Mouse (Mus musculus) adrenal gland (tissue): Measurements from ENCODE around the gene Prune2.

Experiments used
- intact Hi-C: fragments of 180-260 bp; cut with DNase I; formaldehyde crosslinking; loops from one replicate; pipeline ENCODE4 v1.15.1; 2025

Prune2 gene

DNA sequence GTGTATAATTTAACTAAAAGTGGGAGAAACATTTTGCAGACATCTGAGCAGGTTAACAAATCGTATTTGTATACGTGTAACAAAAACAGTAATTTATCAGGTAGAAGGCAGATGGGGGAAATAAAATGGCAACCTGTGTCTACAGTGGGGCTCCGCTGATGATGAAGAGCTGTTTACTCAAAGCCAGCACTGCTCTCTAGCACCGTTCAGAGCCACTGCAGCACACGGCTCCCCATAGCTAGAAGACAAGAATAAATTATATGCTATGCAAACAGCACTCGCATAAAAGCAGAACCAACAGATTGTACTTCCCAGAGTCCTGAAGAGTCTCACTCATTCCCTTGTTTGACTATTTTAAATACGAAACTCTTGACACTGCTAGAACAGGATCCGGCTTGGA is 152.9 kb downstream of the Prune2 start:
- intact Hi-C loops, result no loop called here

DNA sequence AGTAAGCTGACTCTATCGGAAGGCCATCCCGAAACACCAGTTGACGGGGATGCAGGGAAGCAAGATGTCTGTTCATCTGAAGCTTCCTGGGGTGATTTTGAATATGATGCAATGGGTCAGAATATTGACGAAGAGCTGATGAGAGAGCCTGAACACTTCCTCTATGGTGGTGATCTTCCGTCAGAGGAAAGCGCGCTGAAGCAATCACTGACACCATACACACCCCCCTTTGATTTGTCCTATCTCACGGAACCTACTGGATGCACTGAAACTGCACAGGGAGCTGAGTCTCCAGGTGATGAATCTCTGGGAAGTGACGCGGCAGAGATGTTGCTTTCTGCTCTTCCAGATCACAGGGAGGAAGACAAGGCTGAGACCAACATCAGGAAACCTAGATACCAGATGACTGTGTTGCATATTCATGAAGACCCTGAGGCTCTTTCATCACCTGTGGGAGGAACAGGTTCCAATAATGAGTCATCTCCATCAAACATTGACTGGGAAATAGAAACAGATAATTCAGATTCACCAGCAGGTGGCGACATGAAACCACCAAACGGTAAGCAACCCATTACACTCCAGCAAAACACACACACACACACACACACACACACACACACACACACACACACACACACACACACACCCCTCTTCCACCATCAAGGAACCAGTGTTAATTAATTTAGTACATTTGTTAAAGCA is 168.3 kb downstream of the Prune2 start:
- intact Hi-C loops, result loop anchor here (2.0 to 5.0 kb wide), 2 partner anchors 243 to 265 kb away; no protein-coding TSS in a partner anchor

- intact Hi-C loops, result loop anchor here (2.0 kb wide), 1 partner anchor 263 kb away; no protein-coding TSS in a partner anchor
These were observed 169.5 kb downstream of the Prune2 start for GRCm38 (mm10) chr19:17125380-17125779.

- intact Hi-C loops, result no loop called here
These were observed 174.6 kb downstream of the Prune2 start for GRCm38 (mm10) chr19:17130544-17130943.

DNA sequence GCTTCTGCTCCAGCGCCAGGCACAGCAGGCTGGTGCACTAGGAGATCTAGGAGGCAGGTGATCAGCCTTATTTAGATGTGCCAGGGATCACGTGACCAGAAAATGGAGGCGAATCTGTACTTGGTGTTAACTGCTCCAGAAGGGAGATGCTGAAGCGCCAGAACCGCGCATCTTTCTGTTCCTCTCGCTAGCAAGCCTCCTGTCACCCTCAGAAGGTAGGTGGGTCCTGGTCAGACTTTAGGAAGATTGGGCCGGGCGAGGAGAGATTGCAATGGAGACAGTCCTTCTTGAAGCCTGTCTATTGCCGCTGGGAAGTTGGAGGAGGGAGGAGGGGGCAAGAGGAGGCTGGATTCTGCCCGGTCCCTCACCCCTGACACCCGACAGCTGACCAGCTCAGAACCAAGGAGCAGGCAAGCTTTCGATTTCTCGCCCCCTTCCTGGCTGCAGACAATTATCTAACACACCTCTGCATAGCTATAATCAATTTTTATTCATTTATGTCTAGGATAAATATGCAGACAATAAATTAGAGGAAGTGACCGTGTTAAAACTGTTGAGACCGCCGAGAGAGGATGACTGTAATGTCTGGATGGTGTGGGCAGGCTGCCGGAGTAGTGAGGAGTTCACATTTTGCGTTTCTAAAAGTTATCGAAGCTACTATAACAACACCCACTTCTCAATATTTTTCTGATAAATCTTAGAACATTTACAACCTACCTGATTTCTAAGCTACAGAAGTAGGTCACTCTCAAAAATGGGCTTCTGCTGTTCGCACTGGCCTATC is 181.0 kb downstream of the Prune2 start:
- intact Hi-C loops, result no loop called here

DNA sequence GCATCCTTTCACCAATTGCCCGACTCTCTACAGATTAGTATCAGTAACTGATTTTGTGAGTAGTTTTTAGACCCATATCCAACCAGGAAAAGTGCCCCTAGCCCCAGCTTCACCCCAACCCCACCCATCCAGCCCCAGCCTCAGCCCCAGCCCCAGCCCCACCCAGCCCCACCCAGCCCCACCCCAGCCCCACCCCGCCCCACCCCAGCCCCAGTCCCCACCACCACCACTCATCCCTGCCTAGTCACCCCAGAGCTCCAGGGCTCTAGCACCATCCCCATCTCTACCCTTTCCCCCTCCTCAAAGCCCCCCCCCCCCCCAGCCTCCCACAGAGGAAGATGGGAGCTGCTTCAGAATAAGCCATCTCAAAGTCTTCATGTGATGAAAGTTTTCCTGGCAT is 181.7 kb downstream of the Prune2 start:
- intact Hi-C loops, result no loop called here

- intact Hi-C loops, result no loop called here
These were observed 182.4 kb downstream of the Prune2 start for GRCm38 (mm10) chr19:17138144-17138915.

DNA sequence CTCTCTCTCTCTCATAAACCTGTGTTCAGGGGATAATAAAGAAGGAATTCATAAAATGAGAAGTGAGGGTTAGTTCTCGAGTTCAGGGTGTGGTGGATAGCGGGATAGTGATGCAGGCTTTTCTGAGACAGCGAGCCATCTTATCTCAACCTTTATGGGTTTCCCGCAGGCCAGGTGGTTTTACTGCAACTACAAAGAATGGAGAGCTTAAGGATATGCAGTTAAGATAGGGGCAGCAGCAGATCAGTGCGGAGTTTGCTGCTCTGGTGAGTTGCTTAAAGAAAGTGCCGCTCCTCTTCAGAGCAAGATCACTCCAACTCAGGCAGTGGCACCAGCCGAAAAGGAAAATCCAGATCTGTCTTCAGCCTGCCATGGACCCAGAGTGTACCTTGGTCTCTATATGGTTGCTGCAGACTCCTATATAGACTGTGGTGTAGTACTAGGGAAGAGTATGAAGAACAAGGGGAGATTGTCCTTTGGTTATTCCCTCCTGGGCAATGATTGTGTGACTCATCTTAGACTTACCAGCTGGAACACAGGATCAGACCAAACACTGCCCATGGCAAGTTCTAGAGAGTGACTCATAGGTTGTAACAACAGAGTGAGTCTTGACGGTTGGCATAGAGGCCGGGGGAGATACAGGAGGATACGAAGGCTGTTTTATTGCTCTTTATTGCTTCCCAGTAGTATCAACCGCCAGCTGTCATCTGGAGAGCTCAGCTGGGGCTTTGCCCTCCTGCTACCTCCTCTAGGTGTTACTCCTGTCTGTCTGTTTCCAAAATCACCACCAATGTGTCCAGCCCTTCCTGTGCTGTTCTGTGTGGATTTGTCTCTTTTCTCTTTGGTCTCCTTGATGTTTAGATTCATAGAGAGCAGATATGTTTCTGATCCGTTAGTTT is 184.3 kb downstream of the Prune2 start:
- intact Hi-C loops, result no loop called here

DNA sequence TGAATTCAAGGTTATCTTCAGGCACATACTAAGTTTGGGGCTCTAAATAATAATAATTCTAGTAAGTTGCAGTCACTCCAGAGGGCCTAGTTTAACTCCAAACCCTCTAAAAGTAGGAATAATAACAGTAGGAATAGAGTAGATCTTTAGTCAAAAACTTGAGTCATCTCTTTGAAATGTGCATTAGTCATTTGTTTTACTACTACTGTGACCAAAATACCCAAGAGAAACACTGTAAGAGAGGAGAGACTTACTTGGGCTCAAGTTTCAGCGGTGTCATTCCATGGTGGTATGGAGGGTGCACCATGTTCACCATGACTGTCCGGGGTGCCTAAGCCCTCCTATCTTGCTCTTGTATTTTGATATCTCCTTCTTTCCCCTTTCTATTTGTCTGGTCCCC is 187.3 kb downstream of the Prune2 start:
- intact Hi-C loops, result no loop called here

DNA sequence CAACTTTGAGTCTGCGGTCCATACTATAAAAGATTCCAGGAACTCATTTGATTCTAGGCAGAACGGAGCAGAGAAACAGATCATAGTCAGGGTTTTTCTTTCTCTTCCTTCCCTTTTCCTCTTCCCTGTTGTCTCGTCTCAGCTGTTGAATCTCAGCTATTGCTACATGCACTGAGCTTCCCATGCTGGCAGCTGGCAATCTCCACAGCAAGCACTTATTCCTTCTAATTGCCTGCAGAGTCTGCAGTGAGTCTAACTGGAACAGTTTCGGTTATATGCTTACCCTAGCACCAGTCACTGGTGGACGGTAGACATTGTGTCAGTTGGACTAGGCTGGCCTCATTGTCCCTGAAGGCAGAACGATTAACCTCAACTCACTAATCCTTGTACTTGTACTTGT is 188.3 kb downstream of the Prune2 start:
- intact Hi-C loops, result no loop called here

DNA sequence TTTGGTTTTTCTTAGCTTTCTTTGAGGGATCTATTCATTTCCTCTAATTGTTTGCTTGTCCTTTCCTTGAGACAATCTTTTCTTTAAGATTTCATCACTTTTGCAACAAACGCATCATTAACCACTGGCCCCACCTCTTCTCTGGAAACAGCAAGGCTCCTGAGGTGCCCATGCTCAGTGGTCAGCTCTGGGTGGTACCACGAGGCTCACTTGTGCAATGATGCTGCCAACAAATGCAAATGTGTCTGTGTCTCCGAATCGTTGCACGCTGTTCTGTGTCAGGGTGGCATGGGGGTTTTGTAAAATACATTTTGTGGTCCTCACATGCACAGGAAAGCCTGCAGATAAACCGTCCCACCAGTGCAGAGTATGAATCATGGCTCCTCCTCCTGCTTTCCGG is 194.1 kb downstream of the Prune2 start:
- intact Hi-C loops, result no loop called here

DNA sequence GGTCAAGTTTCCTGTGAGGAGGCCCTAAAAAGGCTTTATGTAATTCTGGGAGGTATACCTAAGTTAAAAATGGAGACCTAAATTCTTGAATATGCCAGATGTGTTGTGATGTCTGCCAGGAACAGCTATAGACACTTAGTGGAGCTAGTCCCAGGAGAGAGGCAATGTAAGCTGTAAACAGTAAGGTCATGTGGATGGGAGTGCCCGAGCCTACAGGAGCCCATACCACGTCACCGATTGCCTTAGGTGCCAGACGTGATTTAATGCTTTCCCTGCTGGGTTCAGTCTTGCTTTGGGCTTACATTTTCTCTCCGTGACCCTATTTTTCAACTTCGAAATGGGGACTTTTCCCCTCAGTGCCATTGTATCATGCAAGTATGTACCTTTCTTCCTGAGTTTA is 195.9 kb downstream of the Prune2 start:
- intact Hi-C loops, result no loop called here

DNA sequence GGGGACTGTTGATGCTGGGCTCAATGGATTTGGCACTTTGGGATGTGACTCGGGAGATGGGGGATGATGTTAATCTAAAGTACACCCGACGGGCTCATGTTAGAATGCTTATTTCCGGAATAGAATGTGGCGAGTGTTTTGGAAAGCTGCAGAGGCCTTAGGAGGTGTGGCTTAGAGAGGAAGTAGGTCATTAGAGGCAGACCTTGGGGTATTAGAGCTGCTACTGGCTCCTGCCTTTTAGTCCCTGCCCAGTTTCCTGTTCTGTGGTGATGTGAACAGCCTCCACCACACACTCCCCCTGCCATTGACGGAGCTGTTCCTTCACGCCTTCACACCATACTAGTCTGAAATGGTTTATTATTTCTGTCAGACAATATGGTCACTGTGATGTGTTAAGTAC is 196.5 kb downstream of the Prune2 start:
- intact Hi-C loops, result no loop called here

- intact Hi-C loops, result no loop called here
These were observed 198.2 kb downstream of the Prune2 start for GRCm38 (mm10) chr19:17153911-17154639.

DNA sequence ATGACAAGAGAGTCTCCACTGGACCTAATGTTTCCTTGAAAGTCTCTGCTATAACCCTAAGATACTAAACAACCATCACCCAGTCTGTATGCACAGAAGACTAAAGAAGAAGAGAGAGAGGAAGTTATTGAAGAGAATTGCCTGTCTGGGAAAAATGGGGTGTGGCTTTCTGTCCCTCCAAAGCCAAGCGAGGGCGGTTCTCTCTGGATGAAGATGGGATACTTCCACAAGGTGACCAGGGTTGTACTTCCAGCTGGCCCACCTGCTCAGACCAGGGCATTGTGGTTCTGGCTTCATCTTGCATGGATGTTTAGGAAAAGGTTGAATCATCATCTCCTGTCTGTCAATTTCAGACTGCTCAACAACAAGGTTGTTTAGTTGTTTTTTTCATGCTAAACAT is 199.3 kb downstream of the Prune2 start:
- intact Hi-C loops, result no loop called here

DNA sequence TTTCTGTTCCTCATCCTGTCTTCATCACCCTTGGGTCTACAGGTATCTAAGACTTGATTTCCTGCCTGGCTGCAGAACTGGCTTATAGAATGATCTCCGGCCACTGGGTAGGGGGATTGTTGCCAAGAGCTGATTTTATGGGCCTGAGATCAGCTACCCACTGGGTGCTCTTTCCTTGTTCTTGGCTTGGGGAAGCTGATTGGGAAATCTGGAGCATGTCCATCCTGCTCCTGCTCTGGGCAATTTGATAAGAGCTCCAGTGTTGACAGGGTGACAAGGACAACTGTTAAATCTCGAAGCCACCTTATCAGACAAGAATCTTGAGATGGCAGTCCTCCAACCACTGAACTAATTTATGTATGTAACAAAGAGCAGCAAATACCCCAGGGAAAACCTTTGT is 203.8 kb downstream of the Prune2 start:
- intact Hi-C loops, result no loop called here

GRCm38 (mm10) chr19:17160231-17160630 is 204.3 kb downstream of the Prune2 start:
- intact Hi-C loops, result no loop called here

- intact Hi-C loops, result no loop called here
These were observed 207.6 kb downstream of the Prune2 start for GRCm38 (mm10) chr19:17163511-17163953.

DNA sequence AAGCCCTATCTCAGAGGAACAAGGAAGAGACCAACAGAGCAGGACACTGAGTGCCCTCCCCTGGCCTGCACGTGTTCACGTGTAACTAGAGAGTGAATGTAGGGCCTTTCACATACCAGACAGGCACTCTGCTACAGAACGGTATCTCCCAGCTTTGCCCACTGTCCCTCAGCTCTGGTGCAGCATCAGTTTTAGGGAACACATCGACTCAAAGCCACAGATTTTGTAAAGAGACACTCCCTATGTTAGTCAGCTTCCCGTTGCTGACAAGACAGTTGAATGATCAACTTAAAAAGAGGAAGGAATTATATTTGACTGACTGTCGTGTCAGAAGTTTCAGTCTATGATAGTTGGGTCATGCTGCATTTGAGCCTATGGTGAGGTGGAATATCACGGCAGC is 210.4 kb downstream of the Prune2 start:
- intact Hi-C loops, result no loop called here

GRCm38 (mm10) chr19:17168186-17168585 is 212.3 kb downstream of the Prune2 start:
- intact Hi-C loops, result no loop called here
